Mouse (Mus musculus): ENCODE measurements at regions not wholly inside any gene's neighbourhood (a gene's known extent, or its start where the extent isn't known, plus 50 kb on each side); places are given as distances from the start of the nearest gene placed in this dataset.

DNA sequence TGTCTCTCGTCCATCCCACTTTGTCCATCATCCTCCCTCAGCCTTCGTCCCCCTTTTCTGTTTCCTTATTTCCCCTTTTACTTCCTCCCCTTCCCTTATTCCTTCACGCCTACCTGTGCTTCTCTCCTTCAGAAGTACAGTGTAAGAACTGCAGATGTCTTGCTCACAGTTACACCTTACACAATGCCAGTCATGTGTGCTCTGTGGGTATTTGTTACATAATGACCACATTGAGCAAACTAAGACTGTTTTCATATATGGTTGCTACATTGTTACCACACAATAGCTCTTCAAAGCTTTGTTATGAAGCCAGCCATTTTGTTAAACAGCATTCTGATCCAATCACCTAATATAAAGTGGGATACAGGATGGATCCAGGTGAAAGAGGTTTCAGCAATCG lies 63.1 kb upstream of the Rgs6 start:
- no peak for TF ChIP-seq MAFK (IDR thresholded peaks at IDR 0.05; ENCODE audit: insufficient read depth, low read depth, low read length)
- no peak for TF ChIP-seq ZC3H11A (IDR thresholded peaks at IDR 0.05; ENCODE audit: borderline replicate concordance, low read depth, low read length)
